Mouse (Mus musculus): ENCODE measurements around the gene Dpf3.

The Dpf3 gene

DNA sequence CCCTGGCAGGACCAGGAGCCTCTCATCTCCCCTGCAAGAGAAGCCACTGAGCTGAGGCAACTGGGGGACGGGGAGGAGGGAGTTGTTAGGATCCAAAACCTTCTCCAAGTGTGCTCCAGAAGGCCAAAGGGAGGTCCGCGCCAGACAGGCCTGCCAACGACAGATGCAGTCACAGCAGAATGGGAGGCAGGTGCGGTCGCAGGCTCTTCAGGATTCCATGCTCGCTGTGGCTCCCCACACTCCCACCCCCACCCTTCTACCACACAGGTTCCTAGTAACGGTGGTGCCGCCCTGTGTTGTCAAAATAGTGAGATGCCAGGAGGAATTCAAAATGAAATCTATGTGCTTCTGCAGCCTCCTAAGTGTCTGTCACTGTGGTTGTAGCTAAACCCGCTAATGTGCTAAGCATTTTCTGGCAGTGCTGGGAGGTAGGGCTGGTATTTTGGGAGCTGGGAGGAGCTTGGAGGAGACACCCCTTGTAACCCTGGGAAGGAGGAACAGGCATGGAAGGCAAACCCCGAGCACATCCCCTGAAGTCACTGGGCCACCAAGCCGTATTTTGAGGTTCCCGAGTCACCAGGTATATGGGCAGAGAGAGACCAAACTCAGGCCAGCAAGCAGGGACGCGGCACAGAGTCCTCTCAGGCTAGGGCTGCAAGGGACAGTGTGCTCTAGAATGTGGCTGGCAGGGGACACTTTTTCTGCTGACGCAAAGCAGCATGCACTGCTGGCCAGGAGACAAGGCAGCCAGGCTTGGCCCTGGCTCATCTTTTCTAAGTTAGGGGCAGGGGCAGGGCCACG, 75.6 kb downstream of the Dpf3 start:
- no peak for DNase-seq (ENCODE audit: low read depth)

DNA sequence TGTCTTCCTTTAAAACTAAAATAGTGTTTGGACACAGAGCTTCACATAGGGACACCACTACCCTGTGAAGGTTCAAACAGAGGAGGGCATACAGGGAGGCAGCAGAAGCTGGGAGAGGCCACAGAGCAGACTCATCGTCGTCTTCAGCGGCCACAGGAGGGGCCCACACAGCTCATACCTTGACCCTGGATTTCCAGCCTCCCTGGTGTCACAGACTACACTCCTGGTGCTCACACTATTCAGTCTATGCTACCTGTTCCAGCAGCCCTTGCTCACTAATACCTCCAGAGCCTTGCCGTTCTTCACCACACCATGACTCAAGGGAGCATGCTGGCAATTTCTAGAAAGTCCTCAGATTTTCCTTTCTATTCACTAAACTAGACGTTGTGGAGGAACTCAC, 76.5 kb downstream of the Dpf3 start:
- DNase-seq (ENCODE audit: low read depth), result no peak

DNA sequence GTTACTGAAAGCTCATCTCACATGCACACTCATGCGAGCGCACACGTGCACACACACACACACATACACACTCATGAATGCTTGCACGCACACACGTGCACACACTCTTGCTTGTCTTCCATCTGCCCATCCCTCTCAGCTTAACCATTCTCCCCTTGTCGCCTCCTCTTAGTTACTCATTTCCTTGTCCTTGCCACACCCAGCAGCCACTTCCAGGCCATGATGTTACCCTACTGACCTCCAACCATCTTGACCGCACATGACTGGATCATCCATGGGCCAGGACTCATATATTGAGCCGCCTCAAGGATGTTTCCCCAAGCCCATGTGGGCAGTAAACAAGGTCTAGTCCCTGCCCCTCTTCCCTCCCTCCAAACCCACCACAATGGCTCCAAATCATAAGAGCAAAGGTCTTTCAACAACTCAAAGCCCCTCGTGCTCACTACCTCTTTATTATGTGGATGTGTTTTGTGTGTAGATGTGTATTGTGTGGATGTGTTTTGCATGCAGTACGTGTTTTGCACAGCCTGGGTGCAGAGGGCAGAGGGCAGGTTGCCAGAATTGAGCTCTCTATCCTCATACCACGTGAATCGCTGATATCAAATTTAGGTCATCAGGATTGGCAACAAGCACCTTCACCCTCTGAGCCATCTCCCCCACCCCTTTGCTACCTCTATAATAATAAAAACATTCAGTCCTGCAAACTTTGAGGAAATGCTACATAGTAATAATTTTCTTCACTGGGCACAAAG, 82.0 kb downstream of the Dpf3 start:
- DNase-seq (ENCODE audit: low read depth), result no peak

DNA sequence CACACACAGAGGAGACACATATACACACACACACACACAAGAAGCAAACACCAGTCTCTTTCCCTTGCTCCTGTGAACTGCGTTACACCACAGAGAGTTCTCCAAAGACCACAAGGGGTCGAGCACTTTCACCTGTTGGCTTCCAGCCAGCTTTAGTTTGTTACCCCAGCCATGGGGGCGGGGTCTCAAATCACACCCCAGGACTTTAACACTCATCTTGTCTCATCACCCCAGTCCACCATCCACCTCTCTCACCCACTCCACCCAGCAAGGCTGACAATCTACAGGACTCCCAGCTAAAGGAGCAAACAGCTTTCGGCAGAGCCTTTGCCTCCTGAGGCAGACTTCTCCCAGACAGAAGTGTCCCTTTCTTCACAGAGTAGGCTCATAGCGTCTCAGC, 85.2 kb downstream of the Dpf3 start:
- DNase-seq (ENCODE audit: low read depth), result no peak

DNA sequence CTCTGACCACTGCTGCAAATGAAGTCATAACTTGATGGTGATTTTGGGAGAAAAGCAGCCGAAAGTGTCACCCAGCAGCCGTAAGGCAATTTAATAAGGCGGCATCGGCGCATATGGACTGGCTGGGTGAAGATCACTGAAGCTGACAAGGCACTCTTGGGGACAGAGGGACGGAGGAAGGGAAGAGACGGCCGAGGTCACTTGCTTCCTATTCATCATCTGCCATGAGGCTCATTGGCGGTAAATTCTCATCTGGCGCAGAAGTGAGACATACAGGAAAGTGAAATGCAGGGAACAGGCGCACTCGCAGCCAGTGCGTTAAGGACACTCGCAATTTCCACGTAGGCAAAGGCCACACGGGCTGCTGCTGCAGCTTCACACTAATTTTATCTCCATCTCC, 95.5 kb downstream of the Dpf3 start:
- no peak for DNase-seq (ENCODE audit: low read depth)

DNA sequence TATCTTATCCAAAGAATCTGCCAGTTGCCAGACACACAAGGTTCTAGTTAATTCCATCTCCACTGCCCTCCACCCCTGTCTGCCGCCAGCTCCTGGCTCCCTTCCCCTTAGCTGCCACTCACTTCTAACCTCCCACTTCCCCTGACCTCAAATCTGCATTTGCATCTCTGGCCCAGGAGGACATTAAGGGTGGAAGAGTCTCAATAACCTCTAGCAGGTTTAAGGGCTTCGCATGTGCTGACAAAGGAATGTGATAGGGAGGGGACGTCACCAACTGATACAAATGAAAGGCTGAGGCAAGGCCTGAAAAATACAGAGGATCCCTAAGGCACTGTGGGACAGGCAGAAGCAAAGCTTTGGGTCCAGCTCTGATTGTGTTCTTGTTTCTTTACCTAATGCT, 100.0 kb downstream of the Dpf3 start:
- no peak for DNase-seq (ENCODE audit: low read depth)

DNA sequence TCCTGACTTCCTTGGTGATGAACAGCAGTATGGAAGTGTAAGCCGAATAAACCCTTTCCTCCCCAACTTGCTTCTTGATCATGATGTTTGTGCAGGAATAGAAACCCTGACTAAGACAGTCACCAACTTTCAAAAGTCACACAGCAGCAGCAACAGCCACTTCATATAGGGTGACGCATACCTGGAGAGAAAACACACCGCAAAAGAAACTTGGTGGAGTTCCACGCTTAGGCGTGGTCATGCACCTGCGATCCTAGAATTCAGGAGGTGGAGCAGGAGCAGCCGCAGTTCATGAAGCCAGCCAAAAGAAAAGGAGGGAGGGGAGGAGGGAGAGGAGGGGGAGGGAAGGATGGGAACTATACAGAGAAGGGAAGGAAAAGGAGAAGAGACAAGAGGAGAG, 106.4 kb downstream of the Dpf3 start:
- DNase-seq (ENCODE audit: low read depth), result no peak

DNA sequence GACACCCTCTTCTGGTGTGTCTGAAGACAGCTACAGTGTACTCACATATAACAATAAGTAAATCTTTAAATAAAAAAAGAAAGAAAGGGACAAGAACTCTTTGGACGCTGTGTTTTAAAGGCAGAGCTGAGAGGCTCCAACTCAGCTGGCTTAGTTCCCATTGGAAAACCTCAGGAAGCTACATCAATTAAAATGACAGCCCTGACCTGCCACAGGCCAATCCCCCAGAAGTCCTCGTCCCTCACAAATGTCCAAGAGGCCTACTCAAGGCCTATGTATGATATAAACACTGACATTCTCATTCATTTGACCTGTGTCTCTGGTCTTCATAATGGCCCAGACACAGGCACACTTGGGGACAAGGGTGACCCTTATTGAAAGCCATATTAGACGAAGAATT, 107.5 kb downstream of the Dpf3 start:
- DNase-seq (ENCODE audit: low read depth), result no peak

DNA sequence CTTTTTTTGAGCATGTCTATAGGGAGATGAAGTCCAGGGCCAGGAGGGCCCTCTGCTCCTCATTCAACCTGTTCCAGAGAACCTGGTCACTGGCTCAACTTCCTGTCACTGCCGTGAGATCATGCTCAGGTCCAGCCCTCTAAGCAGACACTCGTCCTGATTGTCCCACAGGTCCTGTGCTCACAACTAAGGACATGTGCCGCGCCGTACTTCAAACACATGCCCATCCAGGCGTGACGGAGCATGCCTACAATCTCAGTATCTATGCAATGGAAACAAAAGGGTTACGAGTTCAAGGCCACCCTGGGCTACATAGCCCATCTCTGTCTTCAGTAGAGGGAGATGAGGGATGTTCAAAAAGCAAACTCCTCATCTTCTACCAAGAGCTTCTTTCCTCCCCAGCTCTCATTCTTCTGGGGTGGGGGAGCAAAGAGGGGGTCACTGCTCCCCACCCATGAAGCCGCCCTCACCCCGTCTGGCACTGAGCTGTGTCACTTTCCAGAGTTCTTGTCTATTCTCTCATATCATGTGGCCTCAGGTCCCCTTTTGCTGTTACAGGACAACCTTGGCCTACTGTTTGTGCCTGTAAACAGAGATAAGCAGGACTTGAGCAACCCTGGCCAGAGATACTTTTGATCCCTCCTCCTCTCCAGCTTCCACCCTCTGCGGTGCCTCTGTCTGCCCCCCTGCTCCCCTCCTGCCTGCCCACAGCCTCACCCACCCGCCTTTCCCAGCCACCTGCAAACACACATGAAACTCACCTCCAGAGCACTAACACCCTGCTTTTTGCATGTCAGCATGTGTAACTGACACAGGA, 112.3 kb downstream of the Dpf3 start:
- no peak for DNase-seq (ENCODE audit: low read depth)

DNA sequence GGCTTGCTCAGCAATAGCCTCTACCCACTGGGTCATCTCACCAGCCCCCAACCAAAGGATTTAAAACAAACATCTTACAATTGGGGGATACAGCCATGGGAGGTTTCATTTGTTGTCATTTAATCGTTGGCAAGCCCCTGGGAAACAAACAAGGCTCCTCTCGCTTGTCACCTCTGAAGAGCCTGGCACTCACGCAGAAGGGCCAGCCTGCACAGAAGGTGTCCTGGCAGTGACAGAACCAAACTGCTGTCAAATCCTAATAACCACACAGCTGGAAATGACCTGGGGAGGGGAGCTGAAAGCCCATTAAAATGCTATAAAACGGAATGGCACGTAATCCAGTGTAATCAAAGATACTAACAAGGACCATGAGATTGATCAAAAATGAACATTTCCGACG, 114.4 kb downstream of the Dpf3 start:
- DNase-seq (ENCODE audit: low read depth), result no peak

DNA sequence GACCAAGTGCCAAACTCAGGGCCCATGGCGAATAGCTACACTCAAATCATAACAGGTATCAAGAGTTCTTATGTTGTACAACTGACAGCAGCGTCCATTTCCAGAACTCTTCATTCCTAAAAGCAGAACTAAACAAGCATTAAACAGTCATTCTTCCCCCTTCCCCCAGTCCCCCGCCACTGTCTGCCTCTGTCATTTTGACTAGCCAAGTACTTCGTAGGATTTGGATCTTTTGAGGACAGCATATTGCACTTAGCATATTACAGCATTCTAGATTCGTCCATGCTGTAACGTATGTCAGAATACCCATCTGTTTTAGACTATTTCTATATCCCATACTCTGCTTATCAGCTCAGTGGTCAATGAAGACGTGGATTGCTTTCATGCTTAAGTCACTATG, 115.2 kb downstream of the Dpf3 start:
- DNase-seq (ENCODE audit: low read depth), result no peak

DNA sequence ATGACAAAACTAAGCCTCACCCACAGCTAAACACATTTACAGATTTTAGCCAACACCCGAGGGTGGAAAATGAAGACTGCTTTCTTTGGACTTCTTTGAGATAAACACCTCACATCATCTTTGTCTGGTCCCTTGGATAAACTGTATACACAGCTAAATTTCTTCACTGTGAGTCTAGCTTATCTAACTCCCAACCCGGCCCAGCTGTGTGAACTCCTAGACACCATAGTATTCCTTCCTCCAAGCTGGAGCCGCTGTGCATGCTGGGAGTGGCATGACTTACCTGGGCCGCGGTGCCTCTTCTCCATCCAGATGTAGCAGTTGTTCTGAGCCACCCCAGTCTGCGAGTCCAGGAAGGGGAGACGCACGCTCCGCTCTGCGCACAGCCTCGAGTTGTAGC, 117.3 kb downstream of the Dpf3 start:
- no peak for DNase-seq (ENCODE audit: low read depth)

DNA sequence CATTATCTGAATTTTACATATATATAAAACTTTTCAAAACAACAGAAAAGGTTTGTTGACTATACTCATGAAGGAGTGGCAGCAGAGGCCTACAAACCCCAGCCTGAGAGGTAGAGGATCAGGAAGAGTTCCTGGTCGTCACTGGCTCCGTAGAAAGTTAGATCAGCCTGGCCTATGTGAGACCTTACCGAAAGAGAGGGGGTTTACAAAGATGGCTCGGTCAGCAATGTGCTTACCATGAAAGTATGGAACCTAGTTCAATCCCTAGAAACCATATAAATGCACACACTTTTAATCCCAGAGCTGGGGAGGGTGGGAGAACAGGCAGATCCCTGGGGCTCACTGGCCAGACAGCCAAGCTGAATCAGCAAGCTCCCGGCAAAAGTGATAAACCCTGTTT, 118.1 kb downstream of the Dpf3 start:
- DNase-seq (ENCODE audit: low read depth), result no peak

DNA sequence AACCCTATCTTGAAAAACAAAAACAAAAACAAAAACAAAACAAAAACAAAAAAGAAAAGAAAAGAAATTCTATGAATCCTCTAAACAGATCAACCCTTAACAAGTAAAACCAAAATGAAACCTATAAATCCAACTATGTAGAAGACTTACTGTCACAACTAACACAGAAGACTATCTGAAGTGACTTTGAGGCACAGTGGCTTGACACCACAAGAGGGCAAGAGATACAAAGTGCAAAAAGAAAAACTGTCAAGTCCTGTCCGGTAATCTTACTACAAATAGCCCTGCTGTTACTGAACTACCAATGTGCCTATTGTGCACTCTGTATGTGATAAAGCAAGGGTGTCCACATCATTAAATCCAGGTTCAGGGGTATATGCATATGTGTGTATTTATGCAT, 120.0 kb downstream of the Dpf3 start:
- DNase-seq (ENCODE audit: low read depth), result no peak

DNA sequence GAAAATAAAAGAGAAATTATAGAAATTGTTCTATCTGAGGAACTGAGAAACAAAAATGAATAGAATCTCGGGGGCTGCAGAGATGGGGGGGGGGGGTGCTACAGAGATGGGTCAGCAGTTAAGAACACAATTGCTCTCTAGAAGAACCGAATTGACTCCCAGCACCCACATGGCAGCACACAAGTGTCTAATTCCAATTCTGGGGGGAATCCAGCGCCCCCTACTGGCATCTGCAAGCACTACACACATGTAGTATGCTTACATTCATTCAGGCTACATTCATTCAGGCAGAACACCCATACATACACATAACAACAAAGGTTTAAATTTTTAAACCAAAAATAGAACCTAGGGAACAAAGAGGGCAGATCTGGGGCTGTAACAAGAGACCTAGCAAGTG, 122.7 kb downstream of the Dpf3 start:
- DNase-seq (ENCODE audit: low read depth), result no peak

DNA sequence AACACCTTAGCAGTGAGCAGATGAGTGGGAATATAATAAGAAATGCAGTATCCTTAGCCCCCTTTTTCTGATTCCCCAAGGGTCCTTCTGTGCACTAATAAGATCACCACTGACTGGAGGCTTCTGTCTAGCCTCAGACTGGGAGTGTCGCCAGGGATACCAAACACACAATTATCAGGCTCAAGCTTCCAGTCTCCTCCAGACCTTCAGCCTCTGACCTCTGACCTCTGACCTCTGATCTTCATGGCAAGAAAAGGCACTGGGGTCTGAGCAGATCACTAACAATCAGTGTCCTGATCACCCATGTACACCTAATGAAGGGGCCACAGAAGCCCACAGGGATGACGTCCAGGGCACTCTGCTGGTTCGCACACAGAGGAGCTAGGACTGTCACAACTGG, 125.7 kb downstream of the Dpf3 start:
- DNase-seq (ENCODE audit: low read depth), result no peak

DNA sequence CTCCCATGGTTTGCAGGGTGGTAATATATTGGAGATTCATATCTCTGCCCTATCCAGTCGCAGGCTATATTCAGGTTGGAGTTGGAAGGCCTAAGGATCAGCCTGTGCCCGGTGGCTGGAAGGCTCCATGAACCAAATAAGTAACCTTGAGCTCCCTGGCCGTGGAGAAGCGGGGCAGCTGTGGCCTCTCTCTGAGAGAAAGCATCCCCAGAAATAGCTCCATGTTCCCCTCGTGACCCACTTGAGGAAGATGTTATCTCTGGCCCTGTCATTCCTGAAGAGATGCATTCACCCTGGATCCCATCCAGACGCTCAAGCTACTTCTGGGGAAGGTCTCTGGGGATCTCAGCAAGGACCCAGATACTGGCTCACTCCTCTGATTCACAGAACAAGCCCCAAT, 134.9 kb downstream of the Dpf3 start:
- DNase-seq (ENCODE audit: low read depth), result no peak

DNA sequence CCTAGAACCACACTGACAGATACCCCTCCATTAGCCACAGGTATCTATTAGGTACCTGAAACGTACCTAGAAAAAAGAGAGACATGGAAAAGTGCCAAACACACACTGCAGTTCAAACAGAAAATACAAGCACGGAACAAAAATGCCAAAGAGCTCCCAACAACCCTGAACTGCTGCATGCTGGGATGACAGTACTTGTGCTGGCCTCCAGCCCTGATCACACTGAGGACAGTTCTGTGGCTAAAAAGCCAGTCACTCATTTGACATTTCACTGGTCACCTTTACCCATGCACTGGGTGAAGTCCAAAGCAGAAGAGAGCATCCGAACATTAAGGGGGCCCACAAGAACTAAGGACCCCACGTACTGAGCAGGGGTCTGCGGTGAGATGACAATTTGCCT, 137.8 kb downstream of the Dpf3 start:
- DNase-seq (ENCODE audit: low read depth), result no peak

DNA sequence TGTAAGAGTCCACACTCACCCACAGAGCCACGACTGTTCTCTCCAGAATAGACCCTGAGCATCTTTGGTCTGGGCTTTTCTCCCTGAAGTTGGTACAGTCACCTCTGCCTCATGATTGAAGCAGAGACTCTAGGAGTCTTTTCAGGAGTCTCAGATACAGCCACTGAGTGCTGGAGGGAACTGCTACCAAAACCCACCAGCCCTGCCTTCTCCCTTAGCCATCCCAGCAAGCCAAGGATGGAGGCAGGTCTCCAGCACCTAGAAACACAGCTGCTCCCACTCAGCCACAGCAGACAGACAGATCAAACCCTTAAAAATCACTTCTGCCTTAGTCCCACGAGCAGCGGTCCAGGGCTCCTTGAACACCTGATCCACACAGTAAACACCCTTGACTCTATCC, 139.3 kb downstream of the Dpf3 start:
- no peak for DNase-seq (ENCODE audit: low read depth)

DNA sequence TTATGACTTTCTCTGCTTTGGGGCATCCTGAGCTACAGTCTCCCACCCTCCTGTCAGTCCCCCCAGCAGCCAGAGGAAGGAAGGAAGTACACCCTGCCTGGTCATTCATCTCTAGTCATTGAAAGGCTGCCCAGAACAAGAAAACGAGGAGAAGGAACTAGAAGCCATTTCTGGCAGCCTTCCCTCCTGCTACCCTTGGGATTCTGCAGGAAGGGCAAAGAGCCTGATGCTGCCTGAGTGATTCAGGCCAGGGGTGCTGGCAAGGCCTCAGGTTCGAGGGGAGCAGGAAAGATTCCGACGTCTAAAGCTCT, 144.7 kb downstream of the Dpf3 start:
- no peak for DNase-seq (ENCODE audit: low read depth)

DNA sequence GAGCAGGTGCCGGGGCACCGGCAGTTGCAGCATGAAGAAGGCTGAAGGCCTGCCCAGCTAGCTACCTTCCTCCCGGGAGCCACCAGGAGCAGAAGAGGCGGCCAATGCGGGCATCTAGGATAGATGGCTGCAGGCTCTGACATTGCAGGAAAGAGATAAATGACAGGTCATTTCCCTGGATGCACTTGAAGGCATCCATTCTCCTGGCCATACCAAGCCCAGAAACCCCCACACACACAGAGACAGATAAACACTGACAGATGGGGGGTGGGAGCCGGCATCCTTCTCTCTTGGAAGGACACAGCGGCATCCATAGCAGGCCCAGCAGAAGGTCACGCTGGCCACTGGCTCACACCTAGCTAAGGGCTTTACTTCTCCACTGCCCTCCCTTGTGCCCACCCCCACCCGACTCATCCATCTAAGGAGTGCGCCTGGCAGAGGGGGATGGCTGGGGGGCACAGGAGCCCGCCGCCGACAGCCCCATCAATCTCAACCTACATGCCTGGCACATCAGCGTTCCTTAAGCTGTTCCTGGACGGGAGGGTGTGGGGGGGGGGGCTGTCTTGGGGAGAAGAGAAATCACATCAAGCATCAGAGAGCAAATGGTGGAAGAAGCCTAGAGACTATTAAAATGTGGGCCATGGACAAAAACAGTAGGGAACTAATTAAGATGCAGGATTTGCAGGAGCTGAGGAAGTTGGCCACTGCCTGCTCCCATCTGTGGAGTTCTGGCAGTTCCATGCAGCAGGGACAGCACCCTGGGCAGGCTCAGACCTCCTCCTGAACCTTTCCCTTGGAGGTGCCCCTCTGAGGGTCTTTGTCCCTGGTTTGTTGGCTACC, 145.3 kb downstream of the Dpf3 start:
- no peak for DNase-seq (ENCODE audit: low read depth)

DNA sequence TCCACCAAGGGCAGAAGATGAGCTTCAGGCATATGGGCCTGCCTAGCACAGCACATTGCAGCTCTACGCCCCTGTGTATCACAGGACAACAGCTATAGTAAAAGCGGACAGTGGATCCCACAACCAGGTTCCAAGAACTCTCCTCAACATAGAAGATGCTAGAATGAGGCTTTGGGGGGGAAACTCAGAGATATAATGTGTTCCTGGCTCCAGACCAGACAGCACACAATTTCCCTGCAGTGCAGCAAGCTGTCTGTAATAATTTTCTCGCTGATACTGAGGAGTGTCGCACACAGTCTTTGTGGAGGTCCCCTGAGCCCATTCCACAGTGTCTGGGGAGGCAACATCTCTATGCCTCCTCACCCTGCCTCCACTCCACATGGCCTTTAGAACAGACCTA, 146.6 kb downstream of the Dpf3 start:
- DNase-seq (ENCODE audit: low read depth), result no peak

Data from naive thymus-derived CD4-positive, alpha-beta T cell, adult 2 months (primary cell).